Mouse (Mus musculus): ENCODE measurements around the gene Nipbl.

GRCm38 (mm10) chr15:8319191-8319590 is 125.1 kb downstream of the Nipbl start:
- no peak for TF ChIP-seq CTCF (conservative IDR thresholded peaks at IDR 0.05; ENCODE audit: low read length)
- no peak for TF ChIP-seq POU5F1 (IDR thresholded peaks at IDR 0.05; ENCODE audit: borderline replicate concordance, low read length)
